Mouse (Mus musculus): ENCODE results near the gene Zc3h8. TPM values are rescaled to one million over a fixed set of nuclear protein-coding genes. Genes with fewer than 3 reads are reported as not detected.

Gene Zc3h8
- polyA plus RNA-seq (2015; fragmentation: Nextera tagmentation; extraction: Ambion mirVana): 4.6 and 4.8 TPM in 2 replicates

DNA sequence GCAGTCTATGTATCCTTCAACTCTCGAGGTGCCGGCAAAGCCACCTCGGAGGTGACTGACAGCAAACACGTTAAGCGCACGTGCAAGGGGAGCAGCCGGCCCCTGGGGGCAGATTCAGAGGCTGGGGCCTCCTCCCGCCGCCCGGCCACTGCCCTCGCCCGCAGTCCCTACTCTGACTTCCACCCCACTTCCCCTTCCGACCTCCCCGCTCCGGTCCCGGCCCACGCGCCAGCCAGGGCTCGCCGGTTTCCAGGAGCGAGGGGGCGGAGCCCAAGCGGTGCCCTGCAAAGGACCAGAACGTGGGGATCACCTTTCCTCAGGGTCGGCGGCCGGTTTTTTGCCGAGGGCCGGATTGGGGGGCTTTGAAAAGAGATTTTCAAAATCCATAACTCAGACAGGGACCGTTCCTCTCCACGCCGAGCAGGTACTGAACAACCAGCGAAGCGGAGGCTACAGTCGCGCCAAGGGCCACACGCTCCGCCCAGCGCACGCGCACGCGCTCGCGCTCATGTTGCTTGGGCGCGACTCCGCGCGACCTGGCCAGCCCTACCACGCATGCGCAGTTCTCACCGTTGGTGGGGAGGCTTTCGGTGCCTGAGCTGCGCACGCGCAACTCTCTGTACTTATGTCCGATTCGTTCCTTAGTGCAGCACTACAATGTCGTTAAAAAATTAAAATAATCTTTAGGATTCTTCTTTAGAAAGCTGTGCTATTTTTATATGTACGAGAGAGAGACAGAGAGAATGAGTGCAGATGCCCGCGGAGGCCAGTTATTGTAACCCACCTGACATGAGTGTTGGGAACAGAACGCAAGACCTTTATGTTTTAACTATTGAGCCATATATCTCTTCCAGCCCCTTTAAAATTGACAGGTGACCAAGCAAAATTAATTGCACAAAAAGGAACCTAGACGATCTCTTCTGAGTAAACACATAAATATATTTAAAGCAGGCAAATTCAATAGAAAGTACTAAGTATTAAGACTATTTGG is at the start of gene Zc3h8:
Gene Zc3h8, minus strand, starts transcription at position 540 of the 991 bp plus-strand sequence.
- no peaks in the 10 kb centered on the region for H3K9me3 ChIP-seq (ENCODE audit: control insufficient read depth, low read length)
- TF ChIP-seq EP300 (optimal IDR thresholded peaks at IDR 0.05): no peak
- TF ChIP-seq CTCF (IDR thresholded peaks at IDR 0.05; ENCODE audit: low read depth): no peak
- no peaks in the 10 kb centered on the region for H3K27me3 ChIP-seq (ENCODE audit: control insufficient read depth, insufficient read depth, low read length)
- peak within 1 kb of the TSS; percentile 76 for H3K4me3 ChIP-seq (ENCODE audit: low read depth, low read length)
- H3K27ac ChIP-seq (replicated peaks): peak within 1 kb of the TSS; percentile 81
- no peaks in the 10 kb centered on the region for H3K36me3 ChIP-seq (ENCODE audit: control insufficient read depth, insufficient read depth, low read length)
- no peaks in the 10 kb centered on the region for H3K4me1 ChIP-seq (replicated peaks; ENCODE audit: control insufficient read depth, insufficient read depth)
- peak within 1 kb of the TSS; percentile 83 for H3K4me2 ChIP-seq (replicated peaks; ENCODE audit: low read depth)
- DNase-seq (ENCODE audit: low spot score) (peak; percentile 97), ATAC-seq (ENCODE audit: low FRiP score, low TSS enrichment) (peak; percentile 95)
- WGBS: 1% methylated on average over 64 of the region's 65 CpGs
- peak within 1 kb of the TSS; percentile 66 for H3K9ac ChIP-seq (ENCODE audit: low read length)

DNA sequence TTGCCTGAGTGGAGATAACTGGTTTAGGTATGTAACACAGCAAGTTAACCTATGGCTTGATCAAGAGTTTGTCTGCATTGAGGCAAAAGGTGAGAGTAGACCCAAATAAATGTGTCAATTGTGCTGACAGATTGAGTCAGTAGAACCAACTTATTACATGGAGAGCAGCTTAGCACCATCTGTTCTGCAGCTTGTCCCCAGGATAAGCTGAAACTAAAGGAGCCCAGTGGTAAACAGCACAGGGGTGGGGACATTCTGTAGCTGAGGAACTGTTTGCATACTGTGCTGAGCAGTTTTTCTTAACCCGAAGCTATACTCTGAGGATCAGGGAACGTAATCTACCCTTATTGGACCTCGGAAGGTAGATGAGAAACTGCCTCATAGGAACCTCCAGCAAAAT is 40.9 kb upstream of the Zc3h8 start:
- WGBS: 58% methylated on average over 3 of the region's 3 CpGs
- no peak for DNase-seq (ENCODE audit: low spot score)
- no peak for TF ChIP-seq EP300 (optimal IDR thresholded peaks at IDR 0.05)
- no peak for TF ChIP-seq CTCF (IDR thresholded peaks at IDR 0.05; ENCODE audit: low read depth)
- Histone ChIP-seq H3K36me3 (ENCODE audit: control insufficient read depth, insufficient read depth, low read length) (no peaks in the 10 kb centered on the region), H3K4me1 (replicated peaks; ENCODE audit: control insufficient read depth, insufficient read depth) (no peaks in the 10 kb centered on the region), H3K27ac (replicated peaks) (no peak overlapping the region), H3K27me3 (ENCODE audit: control insufficient read depth, insufficient read depth, low read length) (no peaks in the 10 kb centered on the region), H3K9me3 (ENCODE audit: control insufficient read depth, low read length) (no peaks in the 10 kb centered on the region), H3K9ac (ENCODE audit: low read length) (no peak overlapping the region), H3K4me3 (ENCODE audit: low read depth, low read length) (no peak overlapping the region), H3K4me2 (replicated peaks; ENCODE audit: low read depth) (no peak overlapping the region)
- no peak for ATAC-seq (ENCODE audit: low FRiP score, low TSS enrichment)

DNA sequence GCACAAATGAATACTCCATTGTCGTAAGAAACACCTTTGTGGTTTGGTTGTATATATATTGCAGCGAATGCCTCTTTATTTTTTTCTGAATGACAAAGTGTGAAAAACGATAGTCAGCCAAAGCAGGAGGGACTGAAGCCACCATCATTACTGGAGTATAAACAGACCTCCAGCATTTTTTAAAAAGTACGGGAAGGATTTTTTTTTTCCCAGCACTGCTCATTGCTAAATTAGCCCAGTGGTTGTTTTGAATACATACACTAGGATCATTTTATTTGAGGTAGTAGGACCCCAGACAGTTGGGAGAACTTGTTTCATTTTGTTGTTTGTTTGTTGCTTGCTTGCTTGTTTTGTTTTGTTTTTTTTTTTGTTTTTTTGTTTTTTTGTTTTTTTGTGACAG is 31.7 kb upstream of the Zc3h8 start:
- Histone ChIP-seq H3K9ac (ENCODE audit: low read length) (no peak overlapping the region), H3K27ac (replicated peaks) (no peak overlapping the region), H3K4me1 (replicated peaks; ENCODE audit: control insufficient read depth, insufficient read depth) (no peaks in the 10 kb centered on the region), H3K9me3 (ENCODE audit: control insufficient read depth, low read length) (no peaks in the 10 kb centered on the region), H3K36me3 (ENCODE audit: control insufficient read depth, insufficient read depth, low read length) (no peaks in the 10 kb centered on the region), H3K4me2 (replicated peaks; ENCODE audit: low read depth) (no peak overlapping the region), H3K4me3 (ENCODE audit: low read depth, low read length) (no peak overlapping the region), H3K27me3 (ENCODE audit: control insufficient read depth, insufficient read depth, low read length) (no peaks in the 10 kb centered on the region)
- ATAC-seq (ENCODE audit: low FRiP score, low TSS enrichment): no peak
- TF ChIP-seq EP300 (optimal IDR thresholded peaks at IDR 0.05) (no peak), CTCF (IDR thresholded peaks at IDR 0.05; ENCODE audit: low read depth) (no peak)
- WGBS: 50% methylated on average over 4 of the region's 4 CpGs
- no peak for DNase-seq (ENCODE audit: low spot score)

DNA sequence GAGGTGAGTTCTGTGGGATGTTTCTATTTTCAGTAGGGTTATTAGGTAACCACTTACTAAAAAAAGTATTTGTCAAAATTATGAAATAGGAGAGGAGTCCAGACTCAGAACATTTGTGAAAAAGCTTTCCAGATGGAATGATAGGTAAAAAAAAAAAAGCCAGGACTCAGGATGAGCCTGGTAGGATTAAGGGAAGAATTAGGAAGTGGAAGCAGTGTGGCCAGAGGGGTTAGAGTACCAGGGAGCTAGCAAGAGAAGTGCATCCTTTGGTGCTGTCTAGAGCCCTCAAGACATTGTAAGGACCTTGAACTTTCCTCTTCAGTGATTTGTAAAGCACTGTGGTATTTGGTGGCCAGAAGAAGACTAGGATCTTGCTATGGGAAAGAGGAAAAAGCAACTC is 28.4 kb upstream of the Zc3h8 start:
- H3K9ac ChIP-seq (ENCODE audit: low read length): no peak overlapping the region
- ATAC-seq (ENCODE audit: low FRiP score, low TSS enrichment) (no peak), DNase-seq (ENCODE audit: low spot score) (no peak)
- no peak overlapping the region for H3K4me3 ChIP-seq (ENCODE audit: low read depth, low read length)
- H3K36me3 ChIP-seq (ENCODE audit: control insufficient read depth, insufficient read depth, low read length): no peaks in the 10 kb centered on the region
- no peak overlapping the region for H3K4me2 ChIP-seq (replicated peaks; ENCODE audit: low read depth)
- no peak for TF ChIP-seq CTCF (IDR thresholded peaks at IDR 0.05; ENCODE audit: low read depth)
- no peak for TF ChIP-seq EP300 (optimal IDR thresholded peaks at IDR 0.05)
- H3K9me3 ChIP-seq (ENCODE audit: control insufficient read depth, low read length): no peaks in the 10 kb centered on the region
- H3K27me3 ChIP-seq (ENCODE audit: control insufficient read depth, insufficient read depth, low read length): no peaks in the 10 kb centered on the region
- H3K4me1 ChIP-seq (replicated peaks; ENCODE audit: control insufficient read depth, insufficient read depth): no peaks in the 10 kb centered on the region
- H3K27ac ChIP-seq (replicated peaks): no peak overlapping the region

DNA sequence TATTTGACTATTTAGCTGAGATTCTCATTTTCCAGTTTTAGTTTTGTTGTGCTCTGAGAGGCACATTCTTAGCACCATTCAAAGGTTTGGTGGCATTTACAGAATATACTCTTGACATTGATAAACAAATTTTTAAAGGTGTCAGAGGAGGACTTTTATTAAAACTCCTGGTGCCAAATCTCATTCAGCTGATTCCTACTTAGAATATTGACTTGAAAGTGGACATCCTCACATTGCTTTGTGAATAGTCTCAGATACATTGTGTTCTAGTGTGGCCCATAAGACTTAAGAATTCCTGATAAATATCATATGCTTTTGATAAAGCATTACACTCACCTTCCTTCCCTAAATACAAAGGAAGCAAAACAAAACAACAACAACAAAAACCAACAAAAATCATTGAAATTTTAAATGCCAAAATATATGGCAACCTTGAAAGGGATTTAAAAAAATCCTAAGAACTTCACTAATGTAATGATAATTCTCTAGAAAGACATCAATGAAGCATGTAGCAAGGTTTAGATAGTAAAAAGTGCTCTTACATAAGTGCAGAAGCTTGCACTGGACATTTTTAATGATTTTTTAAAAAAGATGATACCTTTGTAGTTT is 24.7 kb upstream of the Zc3h8 start:
- no peak overlapping the region for H3K9ac ChIP-seq (ENCODE audit: low read length)
- no peak for DNase-seq (ENCODE audit: low spot score)
- H3K27ac ChIP-seq (replicated peaks): no peak overlapping the region

More for the DNA sequence above, 24.7 kb upstream of the Zc3h8 start:
- Histone ChIP-seq H3K36me3 (ENCODE audit: control insufficient read depth, insufficient read depth, low read length) (no peaks in the 10 kb centered on the region), H3K4me1 (replicated peaks; ENCODE audit: control insufficient read depth, insufficient read depth) (no peaks in the 10 kb centered on the region), H3K27me3 (ENCODE audit: control insufficient read depth, insufficient read depth, low read length) (no peaks in the 10 kb centered on the region), H3K9me3 (ENCODE audit: control insufficient read depth, low read length) (no peaks in the 10 kb centered on the region), H3K4me2 (replicated peaks; ENCODE audit: low read depth) (peak overlapping the region; percentile 58), H3K4me3 (ENCODE audit: low read depth, low read length) (peak overlapping the region; percentile 97)
- ATAC-seq (ENCODE audit: low FRiP score, low TSS enrichment): no peak
- TF ChIP-seq EP300 (optimal IDR thresholded peaks at IDR 0.05): peak; percentile 18
- TF ChIP-seq CTCF (IDR thresholded peaks at IDR 0.05; ENCODE audit: low read depth): no peak
